Mouse (Mus musculus) embryonic facial prominence, embryonic 10.5 days (tissue): ENCODE data around the gene Omt2a. TPM values are rescaled to one million over a fixed set of nuclear protein-coding genes. Genes with fewer than 3 reads are reported as not detected.
A peak's percentile ranks its signal among the peaks of the same experiment; 100 is the strongest.
"Not testable (repeated sequence)": the region's sequence is repeated elsewhere in the genome, so short reads cannot be mapped to it uniquely, and the experiment has no call there.

Experiments used
- DNase-seq: peaks from one replicate; pipeline ENCODE4 v3.0.0-alpha.2; 2017; ENCODE audit warnings: low spot score
- H3K27ac ChIP-seq: fragments of 300-500 bp; sonication (generic); replicated peaks from 2 replicates; pipeline ENCODE4 v1.5.1; 2016; ENCODE audit warnings: mild to moderate bottlenecking
- H3K27me3 ChIP-seq: fragments of 300-500 bp; sonication (generic); replicated peaks from 2 replicates; pipeline ENCODE4 v1.6.1; 2016; ENCODE audit warnings: low read depth, mild to moderate bottlenecking; ENCODE audit not compliant: poor library complexity, severe bottlenecking
- H3K36me3 ChIP-seq: fragments of 300-500 bp; sonication (generic); replicated peaks from 2 replicates; pipeline ENCODE4 v1.6.1; 2016; ENCODE audit warnings: mild to moderate bottlenecking, moderate library complexity
- H3K4me1 ChIP-seq: fragments of 300-500 bp; sonication (generic); 2 replicates; pipeline ENCODE4 v1.6.1; 2016
- H3K4me3 ChIP-seq: fragments of 300-500 bp; sonication (generic); 2 replicates; pipeline ENCODE4 v1.5.1; 2016; ENCODE audit warnings: mild to moderate bottlenecking, moderate library complexity
- H3K9me3 ChIP-seq: fragments of 300-500 bp; sonication (generic); 2 replicates; pipeline ENCODE4 v1.6.1; 2016; ENCODE audit warnings: mild to moderate bottlenecking
- WGBS: fragments of 180-500 bp; shearing (Covaris S2); methylation state at CpG from one replicate; pipeline ENCODE4 v1.1.7; 2016; 5-methylcytosine and 5-hydroxymethylcytosine counted together
- polyA plus RNA-seq: library from polyadenylated mRNA; unstranded; fragments of >200 nt; fragmentation: Nextera tagmentation; extraction: Ambion mirVana; gene quantifications from 2 replicates; pipeline ENCODE4 v1.2.1, GENCODE M21; 2016

Gene Omt2a
- polyA plus RNA-seq, 1 experiment from 2014 or later = not detected

- DNase-seq, H3K36me3 ChIP-seq, H3K9me3 ChIP-seq, H3K4me3 ChIP-seq, H3K27ac ChIP-seq, H3K4me1 ChIP-seq, H3K27me3 ChIP-seq: not testable (repeated sequence)
- 71% methylated on average over 4 of the region's 4 CpGs for WGBS
Observed at GRCm38 (mm10) chr9:78345235-78345634, 30.6 kb upstream of the Omt2a start.

- not testable (repeated sequence) for H3K36me3 ChIP-seq, H3K27me3 ChIP-seq, H3K4me1 ChIP-seq, H3K4me3 ChIP-seq, H3K9me3 ChIP-seq, H3K27ac ChIP-seq, DNase-seq
- 90% methylated on average over 9 of the region's 9 CpGs for WGBS
Observed at GRCm38 (mm10) chr9:78343055-78343454, 28.5 kb upstream of the Omt2a start.

GRCm38 (mm10) chr9:78342494-78342893 is 27.9 kb upstream of the Omt2a start:
- H3K4me1 ChIP-seq, H3K27me3 ChIP-seq, DNase-seq, H3K27ac ChIP-seq, H3K36me3 ChIP-seq, H3K4me3 ChIP-seq, H3K9me3 ChIP-seq: not testable (repeated sequence)
- 91% methylated on average over 4 of the region's 4 CpGs for WGBS

GRCm38 (mm10) chr9:78340324-78340723 is 25.7 kb upstream of the Omt2a start:
- DNase-seq = peak; percentile 78
- not testable (repeated sequence) for H3K27me3 ChIP-seq, H3K4me3 ChIP-seq, H3K9me3 ChIP-seq, H3K36me3 ChIP-seq, H3K4me1 ChIP-seq, H3K27ac ChIP-seq
- WGBS = 15% methylated on average over 8 of the region's 8 CpGs

- H3K36me3 ChIP-seq, H3K27me3 ChIP-seq, H3K27ac ChIP-seq, H3K4me3 ChIP-seq, H3K4me1 ChIP-seq, H3K9me3 ChIP-seq, DNase-seq: not testable (repeated sequence)
Observed at GRCm38 (mm10) chr9:78337050-78337449, 22.5 kb upstream of the Omt2a start.

- H3K27me3 ChIP-seq, H3K4me3 ChIP-seq, H3K27ac ChIP-seq, H3K36me3 ChIP-seq, DNase-seq, H3K4me1 ChIP-seq, H3K9me3 ChIP-seq: not testable (repeated sequence)
- 75% methylated on average over 1 of the region's 1 CpGs for WGBS
Observed at GRCm38 (mm10) chr9:78327289-78327688, 12.7 kb upstream of the Omt2a start, which contains the start of gene Omt2b. Gene Omt2b, plus strand, starts transcription at chr9:78327589.

GRCm38 (mm10) chr9:78319499-78319898 is 4.9 kb upstream of the Omt2a start:
- H3K27me3 ChIP-seq = no peaks in the 10 kb centered on the region
- no peak overlapping the region for H3K4me3 ChIP-seq
- H3K4me1 ChIP-seq = no peaks in the 10 kb centered on the region
- no peak for DNase-seq
- WGBS = 47% methylated on average over 1 of the region's 1 CpGs
- H3K36me3 ChIP-seq = no peaks in the 10 kb centered on the region
- no peaks in the 10 kb centered on the region for H3K9me3 ChIP-seq
- no peak overlapping the region for H3K27ac ChIP-seq

- not testable (repeated sequence) for H3K4me1 ChIP-seq
Observed at GRCm38 (mm10) chr9:78308122-78308521, 6.5 kb downstream of the Omt2a start.

GRCm38 (mm10) chr9:78299143-78299542 is 15.5 kb downstream of the Omt2a start:
- H3K27me3 ChIP-seq, H3K4me1 ChIP-seq, H3K9me3 ChIP-seq, H3K36me3 ChIP-seq, DNase-seq, H3K4me3 ChIP-seq, H3K27ac ChIP-seq: not testable (repeated sequence)
- 83% methylated on average over 1 of the region's 1 CpGs for WGBS

More at GRCm38 (mm10) chr9:78308122-78308521, 6.5 kb downstream of the Omt2a start:
- H3K4me3 ChIP-seq, H3K27ac ChIP-seq, DNase-seq, H3K9me3 ChIP-seq, H3K27me3 ChIP-seq, H3K36me3 ChIP-seq: not testable (repeated sequence)
- WGBS = 88% methylated on average over 3 of the region's 3 CpGs

- H3K4me3 ChIP-seq = no peak overlapping the region
- H3K9me3 ChIP-seq = no peaks in the 10 kb centered on the region
- no peak for DNase-seq
- no peaks in the 10 kb centered on the region for H3K36me3 ChIP-seq
- no peaks in the 10 kb centered on the region for H3K27me3 ChIP-seq
- no peak overlapping the region for H3K27ac ChIP-seq
- WGBS = 82% methylated on average over 1 of the region's 1 CpGs
- no peaks in the 10 kb centered on the region for H3K4me1 ChIP-seq
Observed at GRCm38 (mm10) chr9:78298232-78298631, 16.4 kb downstream of the Omt2a start.

- H3K4me1 ChIP-seq, H3K27ac ChIP-seq, H3K4me3 ChIP-seq, H3K36me3 ChIP-seq, H3K9me3 ChIP-seq, H3K27me3 ChIP-seq: not testable (repeated sequence)
- peak; percentile 74 for DNase-seq
- 13% methylated on average over 6 of the region's 6 CpGs for WGBS
Observed at GRCm38 (mm10) chr9:78296089-78296488, 18.5 kb downstream of the Omt2a start.

GRCm38 (mm10) chr9:78294781-78295180 is 19.8 kb downstream of the Omt2a start:
- not testable (repeated sequence) for H3K36me3 ChIP-seq, H3K9me3 ChIP-seq, H3K4me1 ChIP-seq, H3K4me3 ChIP-seq, DNase-seq, H3K27me3 ChIP-seq, H3K27ac ChIP-seq
- 78% methylated on average over 7 of the region's 7 CpGs for WGBS

GRCm38 (mm10) chr9:78293683-78294082 is 20.9 kb downstream of the Omt2a start:
- not testable (repeated sequence) for DNase-seq, H3K4me3 ChIP-seq, H3K9me3 ChIP-seq, H3K27me3 ChIP-seq, H3K4me1 ChIP-seq, H3K36me3 ChIP-seq, H3K27ac ChIP-seq
- WGBS = 70% methylated on average over 1 of the region's 1 CpGs

- not testable (repeated sequence) for H3K4me3 ChIP-seq, H3K36me3 ChIP-seq, DNase-seq, H3K9me3 ChIP-seq, H3K27ac ChIP-seq, H3K4me1 ChIP-seq, H3K27me3 ChIP-seq
- 93% methylated on average over 8 of the region's 8 CpGs for WGBS
Observed at GRCm38 (mm10) chr9:78292462-78292861, 22.1 kb downstream of the Omt2a start.
